Mouse (Mus musculus): ENCODE measurements around the gene Stau1.

Gene Stau1

DNA sequence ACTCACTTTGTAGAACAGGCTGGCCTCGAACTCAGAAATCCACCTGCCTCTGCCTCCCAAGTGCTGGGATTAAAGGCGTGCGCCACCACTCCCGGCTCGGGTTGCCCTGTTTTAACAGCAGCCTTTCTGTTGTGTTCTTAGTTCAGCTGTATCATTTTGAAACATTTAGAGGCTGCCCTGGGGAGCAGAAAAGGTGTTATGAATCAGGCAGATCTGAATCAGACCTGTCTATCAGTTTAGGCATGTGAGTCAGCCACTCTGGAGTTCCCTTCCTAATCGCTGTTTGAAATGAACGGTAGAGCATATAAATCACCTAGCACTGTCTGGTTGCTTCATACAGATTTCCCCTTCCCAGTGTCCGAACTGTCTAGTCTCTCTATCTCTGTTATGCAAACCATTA, 85.6 kb downstream of the Stau1 start:
- no peak for DNase-seq (ENCODE audit: low read depth)

DNA sequence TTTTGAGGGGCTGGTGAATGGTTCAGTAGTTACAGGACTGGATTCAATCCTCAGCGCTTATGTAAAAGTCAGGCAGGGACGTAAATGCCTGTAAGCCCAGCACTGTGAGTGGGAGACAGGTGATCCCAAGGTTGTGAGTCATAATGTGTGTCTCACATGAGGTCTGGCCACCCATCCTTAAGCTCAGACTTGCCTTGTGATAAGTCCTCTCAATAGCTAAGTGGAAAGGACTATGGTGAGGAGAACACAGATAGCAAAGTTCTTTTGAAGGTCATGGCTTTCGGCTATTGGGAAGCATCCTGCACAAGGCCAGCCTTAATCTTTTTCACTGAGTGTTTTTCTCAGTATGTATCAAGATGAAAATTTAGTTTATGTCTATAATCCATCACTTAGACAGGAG, 86.4 kb downstream of the Stau1 start:
- DNase-seq (ENCODE audit: low read depth): no peak

- peak; percentile 11 for DNase-seq (ENCODE audit: low read depth)
Measured at GRCm38 (mm10) chr2:166906523-166907182, 89.4 kb downstream of the Stau1 start.

- peak; percentile 81 for DNase-seq (ENCODE audit: low read depth)
Measured at GRCm38 (mm10) chr2:166905711-166906522, 90.2 kb downstream of the Stau1 start, which contains the start of gene Cse1l. TSS of gene Cse1l (plus strand) at chr2:166906040.

DNA sequence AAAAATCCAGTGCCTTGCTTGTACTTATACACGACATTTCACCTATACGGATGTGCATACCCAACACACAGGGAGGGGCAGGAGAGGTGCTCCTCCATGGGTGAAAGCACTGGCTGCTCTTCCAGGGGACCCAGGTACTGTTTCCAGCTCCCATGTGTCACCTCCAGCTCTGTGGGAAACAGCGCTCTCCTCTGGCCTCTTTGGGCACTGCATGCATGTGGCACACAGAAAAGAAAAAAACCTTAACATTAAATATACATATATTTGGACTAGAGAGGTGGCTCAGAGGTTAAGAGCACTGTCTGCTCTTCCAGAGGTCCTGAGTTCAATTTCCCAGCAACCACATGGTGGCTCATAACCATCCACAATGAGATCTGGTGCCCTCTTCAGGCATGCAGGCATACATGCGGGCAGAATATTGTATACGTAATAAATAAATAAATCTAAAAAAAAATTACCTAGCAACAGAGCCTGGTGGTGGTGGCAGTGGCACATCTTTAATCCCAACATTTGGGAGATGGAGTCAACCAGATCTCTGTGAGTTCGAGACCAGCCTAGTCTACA, 92.3 kb downstream of the Stau1 start:
- DNase-seq (ENCODE audit: low read depth): no peak

DNA sequence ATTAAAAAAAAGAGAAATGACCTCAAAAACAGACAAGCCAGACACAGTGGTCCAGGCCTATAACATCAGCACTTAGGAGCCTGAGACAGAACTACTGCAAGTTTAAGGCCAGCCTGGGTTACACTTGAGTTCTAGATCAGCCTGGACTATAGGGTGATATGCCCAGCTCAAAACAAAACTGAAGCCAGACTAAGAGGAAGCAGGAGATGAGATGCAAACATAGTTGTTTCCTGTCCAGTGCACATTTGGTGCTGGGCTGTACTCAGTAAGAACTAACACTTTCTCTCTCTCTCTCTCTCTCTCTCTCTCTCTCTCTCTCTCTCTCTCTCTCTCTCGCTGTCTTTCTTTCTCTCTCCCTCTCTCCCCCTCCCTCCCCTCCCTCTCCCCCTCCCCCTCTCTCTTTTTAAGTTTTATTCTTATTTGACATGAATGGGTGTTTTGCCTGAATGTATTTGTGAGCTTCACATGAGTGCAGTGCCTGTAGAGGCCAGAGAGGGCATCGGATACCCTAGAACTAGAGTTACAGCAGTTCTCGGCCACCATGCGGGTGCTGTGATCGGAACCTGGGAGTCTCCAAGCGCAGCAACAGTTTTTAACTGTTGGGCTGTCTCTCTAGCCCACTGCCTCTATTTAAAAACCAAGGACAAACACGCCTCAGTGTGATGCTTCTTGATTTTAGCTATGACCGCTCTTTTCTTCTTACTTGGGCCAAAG, 95.2 kb downstream of the Stau1 start:
- no peak for DNase-seq (ENCODE audit: low read depth)

GRCm38 (mm10) chr2:166899746-166900145, 96.4 kb downstream of the Stau1 start:
- no peak for DNase-seq (ENCODE audit: low read depth)

DNA sequence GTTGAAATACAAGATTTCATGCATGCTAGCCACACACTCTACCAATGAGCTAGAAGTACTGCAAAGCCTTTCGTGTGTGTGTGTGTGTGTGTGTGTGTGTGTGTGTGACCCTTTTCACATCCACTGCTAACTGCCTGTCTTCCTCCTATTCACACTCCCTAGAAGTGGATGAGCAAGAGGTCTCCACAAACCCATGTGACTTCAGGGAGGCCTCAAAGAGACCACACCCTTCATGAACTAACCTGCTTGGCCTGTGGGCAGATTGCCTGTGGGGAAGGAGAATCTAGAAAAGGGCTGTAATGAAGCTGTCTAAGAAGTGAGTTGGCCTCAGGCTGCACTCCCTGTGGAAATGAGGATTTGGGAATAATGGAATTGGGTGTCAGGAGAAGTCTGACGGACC, 96.9 kb downstream of the Stau1 start:
- DNase-seq (ENCODE audit: low read depth): no peak
